Mouse (Mus musculus): ENCODE data around the gene Tmem258.

DNA sequence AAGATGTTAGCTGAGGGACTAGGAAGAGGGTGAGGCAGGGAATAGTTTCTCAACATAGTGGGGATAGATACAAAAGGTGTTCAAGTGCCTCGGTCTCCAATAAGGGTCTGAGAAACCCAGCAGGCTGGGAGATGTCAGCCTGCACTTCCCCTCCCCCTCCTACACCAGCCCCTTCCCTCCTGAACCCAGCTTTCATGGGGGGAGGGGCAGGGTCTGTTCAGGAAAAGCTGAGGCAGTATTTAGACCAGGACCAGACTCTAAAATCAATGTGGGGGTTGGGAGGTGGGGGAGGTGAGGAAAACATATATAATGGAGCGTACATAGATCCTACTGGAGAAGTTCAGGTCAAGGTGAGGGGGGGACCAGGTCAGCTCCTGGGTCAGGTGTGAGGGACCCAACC lies 35.6 kb downstream of the Tmem258 start:
- no peak for TF ChIP-seq CTCF (IDR thresholded peaks at IDR 0.05; ENCODE audit: extremely low read depth, insufficient read depth, insufficient read length, insufficient replicate concordance)
- TF ChIP-seq POLR2A (IDR thresholded peaks at IDR 0.05; ENCODE audit: low read depth, low read length) = no peak
